Mouse (Mus musculus): Measurements from ENCODE around the gene Slc8b1. TPM values are rescaled to one million over a fixed set of nuclear protein-coding genes. Genes with fewer than 3 reads are reported as not detected.

Slc8b1 gene
- total and polyA plus RNA-seq, 3 experiments: 2.7 to 5.9 TPM; not detected in 1

Other genes starting within 250 kb of the Slc8b1 start
- not detected in 2 replicates for gene Lhx5, start 79.5 kb upstream of the Slc8b1 start, total RNA-seq (2012; rRNA removed)
- not detected for gene Lhx5, start 79.5 kb upstream of the Slc8b1 start, polyA plus RNA-seq (2012; ENCODE audit: insufficient read depth in 1 of 2, insufficient read length in 2 of 2, low read depth in 1 of 2, low replicate concordance in 2 of 2, missing spikeins in 1 of 2)
- gene Sdsl, start 38.4 kb upstream of the Slc8b1 start, total RNA-seq (2012; rRNA removed): 8.2 and 12.1 TPM in 2 replicates
- 10 to 100 TPM in 1 of 2 experiments, not detected in 1; 21.0 TPM for gene Sdsl, start 38.4 kb upstream of the Slc8b1 start, polyA plus RNA-seq (2012; ENCODE audit: insufficient read depth in 1 of 2, insufficient read length in 2 of 2, low read depth in 1 of 2, low replicate concordance in 2 of 2, missing spikeins in 1 of 2)
- not detected in 2 replicates for gene Sds, start 34.6 kb upstream of the Slc8b1 start, total RNA-seq (2012; rRNA removed)
- under 1 TPM in 1 of 2 experiments, not detected in 1; 0.17 TPM for gene Sds, start 34.6 kb upstream of the Slc8b1 start, polyA plus RNA-seq (2012; ENCODE audit: insufficient read depth in 1 of 2, insufficient read length in 2 of 2, low read depth in 1 of 2, low replicate concordance in 2 of 2, missing spikeins in 1 of 2)
- 9.2 and 10.1 TPM in 2 replicates for gene Plbd2, start 7.5 kb upstream of the Slc8b1 start, total RNA-seq (2012; rRNA removed)
- gene Plbd2, start 7.5 kb upstream of the Slc8b1 start, polyA plus RNA-seq (2012; ENCODE audit: insufficient read depth in 1 of 2, insufficient read length in 2 of 2, low read depth in 1 of 2, low replicate concordance in 2 of 2, missing spikeins in 1 of 2): 10 to 100 TPM in 1 of 2 experiments, not detected in 1; 30.5 TPM
- gene Tpcn1, start 77.5 kb downstream of the Slc8b1 start, total RNA-seq (2012; rRNA removed): 11.0 and 11.3 TPM in 2 replicates
- gene Tpcn1, start 77.5 kb downstream of the Slc8b1 start, polyA plus RNA-seq (2012; ENCODE audit: insufficient read depth in 1 of 2, insufficient read length in 2 of 2, low read depth in 1 of 2, low replicate concordance in 2 of 2, missing spikeins in 1 of 2): 10 to 100 TPM in 1 of 2 experiments, not detected in 1; 43.2 TPM
- gene Iqcd, start 77.8 kb downstream of the Slc8b1 start, total RNA-seq (2012; rRNA removed): 0.62 and 1.1 TPM in 2 replicates
- gene Iqcd, start 77.8 kb downstream of the Slc8b1 start, polyA plus RNA-seq (2012; ENCODE audit: insufficient read depth in 1 of 2, insufficient read length in 2 of 2, low read depth in 1 of 2, low replicate concordance in 2 of 2, missing spikeins in 1 of 2): 1 to 10 TPM in 1 of 2 experiments, not detected in 1; 2.2 TPM
- 14.0 and 18.1 TPM in 2 replicates for gene Rita1, start 101.4 kb downstream of the Slc8b1 start, total RNA-seq (2012; rRNA removed)
- 10 to 100 TPM in 1 of 2 experiments, not detected in 1; 22.1 TPM for gene Rita1, start 101.4 kb downstream of the Slc8b1 start, polyA plus RNA-seq (2012; ENCODE audit: insufficient read depth in 1 of 2, insufficient read length in 2 of 2, low read depth in 1 of 2, low replicate concordance in 2 of 2, missing spikeins in 1 of 2)
- gene Ddx54, start 101.6 kb downstream of the Slc8b1 start, total RNA-seq (2012; rRNA removed): 73.8 and 74.8 TPM in 2 replicates
- gene Ddx54, start 101.6 kb downstream of the Slc8b1 start, polyA plus RNA-seq (2012; ENCODE audit: insufficient read depth in 1 of 2, insufficient read length in 2 of 2, low read depth in 1 of 2, low replicate concordance in 2 of 2, missing spikeins in 1 of 2): 10 to 100 TPM in 1 of 2 experiments, not detected in 1; 99.9 TPM
- gene Cfap73, start 123.1 kb downstream of the Slc8b1 start, total RNA-seq (2012; rRNA removed): not detected in 2 replicates
- under 1 TPM in 1 of 2 experiments, not detected in 1; 0.25 TPM for gene Cfap73, start 123.1 kb downstream of the Slc8b1 start, polyA plus RNA-seq (2012; ENCODE audit: insufficient read depth in 1 of 2, insufficient read length in 2 of 2, low read depth in 1 of 2, low replicate concordance in 2 of 2, missing spikeins in 1 of 2)
- gene Rasal1, start 137.6 kb downstream of the Slc8b1 start, total RNA-seq (2012; rRNA removed): 0.26 and 0.69 TPM in 2 replicates
- 1 to 10 TPM in 1 of 2 experiments, not detected in 1; 4.5 TPM for gene Rasal1, start 137.6 kb downstream of the Slc8b1 start, polyA plus RNA-seq (2012; ENCODE audit: insufficient read depth in 1 of 2, insufficient read length in 2 of 2, low read depth in 1 of 2, low replicate concordance in 2 of 2, missing spikeins in 1 of 2)
- 0.12 and 0.13 TPM in 2 replicates for gene Dtx1, start 200.8 kb downstream of the Slc8b1 start, total RNA-seq (2012; rRNA removed)
- gene Dtx1, start 200.8 kb downstream of the Slc8b1 start, polyA plus RNA-seq (2012; ENCODE audit: insufficient read depth in 1 of 2, insufficient read length in 2 of 2, low read depth in 1 of 2, low replicate concordance in 2 of 2, missing spikeins in 1 of 2): under 1 TPM in 1 of 2 experiments, not detected in 1; 0.63 TPM
- gene Oas2, start 238.7 kb downstream of the Slc8b1 start, total RNA-seq (2012; rRNA removed): 0.49 and 0.96 TPM in 2 replicates
- gene Oas2, start 238.7 kb downstream of the Slc8b1 start, polyA plus RNA-seq (2012; ENCODE audit: insufficient read depth in 1 of 2, insufficient read length in 2 of 2, low read depth in 1 of 2, low replicate concordance in 2 of 2, missing spikeins in 1 of 2): 1 to 10 TPM in 1 of 2 experiments, not detected in 1; 5.2 TPM